In genomic region chr19:46511263-46511662, GRCm38 (mm10) we compare ENCODE assay signal across 9 mouse cellular contexts. TPM values are rescaled to one million over a fixed set of nuclear protein-coding genes. Genes with fewer than 3 reads are reported as not detected.
DNase-seq lines count a peak whose midpoint lies in the region; ATAC-seq and TF ChIP-seq lines count a peak whose summit lies in the region.
"Had no signal": no experiment of that assay in that cellular context is flagged by ENCODE, and none has a peak within 500 bp of the region (broad histone marks: within the 10 kb centered on the region; RNA-seq: fewer than 3 reads in every experiment).

No protein-coding gene starts in this region.

- H3K36me3 ChIP-seq in neural tube, embryonic 15.5 days, result peaks cover 58% of the 10 kb centered on the region
- H3K36me3 ChIP-seq in liver, embryonic 14.5 days (replicated peaks; ENCODE audit: control insufficient read depth, insufficient read depth, low read depth), result peaks cover 47% of the 10 kb centered on the region
- peaks cover 39% of the 10 kb centered on the region for H3K36me3 ChIP-seq in stomach, embryonic 15.5 days

- no peak for TF ChIP-seq CTCF in liver, embryonic 14.5 days (IDR thresholded peaks at IDR 0.05; ENCODE audit: low read depth)

- H3K27me3 ChIP-seq in neural tube, embryonic 15.5 days (replicated peaks), result no peaks in the 10 kb centered on the region
- no peaks in the 10 kb centered on the region for H3K27me3 ChIP-seq in liver, embryonic 14.5 days (ENCODE audit: control insufficient read depth, insufficient read depth, low read length)
- H3K27me3 ChIP-seq in stomach, embryonic 15.5 days (replicated peaks), result no peaks in the 10 kb centered on the region

- WGBS in neural tube, embryonic 15.5 days, result 92% methylated on average over 10 of the region's 10 CpGs
- WGBS in liver, embryonic 14.5 days (ENCODE audit: insufficient replicate concordance), result 77% methylated on average over 10 of the region's 10 CpGs
- 68% methylated on average over 10 of the region's 10 CpGs for WGBS in stomach, embryonic 15.5 days

- TF ChIP-seq EP300 in liver, embryonic 14.5 days (IDR thresholded peaks at IDR 0.05; ENCODE audit: low read depth), result no peak

- H3K9ac ChIP-seq in neural tube, embryonic 15.5 days (replicated peaks), result no peak overlapping the region
- H3K9ac ChIP-seq in liver, embryonic 14.5 days (replicated peaks), result no peak overlapping the region
- no peak overlapping the region for H3K9ac ChIP-seq in stomach, embryonic 15.5 days

- peak; percentile 63 for DNase-seq in adrenal gland, adult 2 months
- DNase-seq in adrenal gland, postnatal 4 days (ENCODE audit: low spot score in 2 of 2), result no peak
- DNase-seq in neural tube, embryonic 10.5 days (ENCODE audit: extremely low spot score, low spot score), result no peak
- DNase-seq in liver, embryonic 14.5 days (ENCODE audit: low read depth in 3 of 3, low spot score in 3 of 3), result no peak
- DNase-seq in gastrocnemius, postnatal 36 days, result no peak
- no peak for DNase-seq in urinary bladder, postnatal 14 days (ENCODE audit: low spot score)
- DNase-seq: cerebellum, postnatal 25 days had no signal

- no peak for ATAC-seq in neural tube, embryonic 15.5 days (ENCODE audit: low FRiP score)
- ATAC-seq in liver, embryonic 14.5 days (ENCODE audit: insufficient read depth), result peak; percentile 20; the same call in 1 of the 2 replicates
- ATAC-seq in stomach, embryonic 15.5 days (ENCODE audit: insufficient read depth, low FRiP score, low read depth), result no peak

- no peak overlapping the region for H3K4me3 ChIP-seq in neural tube, embryonic 15.5 days (replicated peaks)
- H3K4me3 ChIP-seq in liver, embryonic 14.5 days (ENCODE audit: insufficient read depth in 1 of 2, low read depth in 2 of 2, low read length in 2 of 2), result no peak overlapping the region
- H3K4me3 ChIP-seq in stomach, embryonic 15.5 days (replicated peaks), result no peak overlapping the region

- H3K27ac ChIP-seq in neural tube, embryonic 15.5 days (replicated peaks), result peak overlapping the region; percentile 52
- H3K27ac ChIP-seq in liver, embryonic 14.5 days, result no peak overlapping the region
- peak overlapping the region; percentile 77 for H3K27ac ChIP-seq in stomach, embryonic 15.5 days

- intact Hi-C loops in gastrocnemius, postnatal 36 days (cut with DNase I), result no loop called here

- H3K4me1 ChIP-seq in neural tube, embryonic 15.5 days, result peaks cover 53% of the 10 kb centered on the region
- H3K4me1 ChIP-seq in liver, embryonic 14.5 days (replicated peaks; ENCODE audit: control insufficient read depth in 2 of 2, insufficient read depth in 2 of 2, low read length in 1 of 2), result peaks cover 7 to 30% of the 10 kb centered on the region in 2 experiments
- peaks cover 48% of the 10 kb centered on the region for H3K4me1 ChIP-seq in stomach, embryonic 15.5 days

- no peaks in the 10 kb centered on the region for H3K9me3 ChIP-seq in neural tube, embryonic 15.5 days (replicated peaks)
- H3K9me3 ChIP-seq in liver, embryonic 14.5 days (ENCODE audit: control insufficient read depth, low read length), result no peaks in the 10 kb centered on the region
- no peaks in the 10 kb centered on the region for H3K9me3 ChIP-seq in stomach, embryonic 15.5 days

- no peak overlapping the region for H3K4me2 ChIP-seq in neural tube, embryonic 15.5 days
- H3K4me2 ChIP-seq in liver, embryonic 14.5 days (ENCODE audit: low read depth), result no peak overlapping the region
- H3K4me2 ChIP-seq in stomach, embryonic 15.5 days, result no peak overlapping the region

RNA-seq across cellular contexts. Expression of gene Trim8, which starts 9.8 kb away (rescaled TPM):
- total RNA-seq in adrenal gland, adult 2 months (2021), result 10 to 100 TPM; 38.0 to 66.4 TPM
- polyA plus RNA-seq in adrenal gland, adult 2 months (2012; rRNA removed), result 66.1 and 78.8 TPM in 2 replicates
- total RNA-seq in adrenal gland, postnatal 4 days (2021), result 10 to 100 TPM; 60.5 to 70.3 TPM
- polyA plus RNA-seq in neural tube, embryonic 15.5 days (2015; fragmentation: Nextera tagmentation; extraction: Ambion mirVana), result 23.5 and 25.5 TPM in 2 replicates
- polyA plus RNA-seq in liver, embryonic 14.5 days (2012; rRNA removed), result 7.3 and 7.7 TPM in 2 replicates
- 7.5 and 10.1 TPM in 2 replicates for polyA plus RNA-seq in liver, embryonic 14.5 days (2014; fragmentation: Nextera tagmentation; extraction: Ambion mirVana)
- 20.4 and 20.9 TPM in 2 replicates for polyA plus RNA-seq in stomach, embryonic 15.5 days (2015; fragmentation: Nextera tagmentation; extraction: Ambion mirVana)
- total RNA-seq in gastrocnemius, postnatal 36 days (2021), result 10 to 100 TPM; 19.0 to 19.2 TPM
